Mouse (Mus musculus): ENCODE data around the gene Grin2b.

Grin2b gene

DNA sequence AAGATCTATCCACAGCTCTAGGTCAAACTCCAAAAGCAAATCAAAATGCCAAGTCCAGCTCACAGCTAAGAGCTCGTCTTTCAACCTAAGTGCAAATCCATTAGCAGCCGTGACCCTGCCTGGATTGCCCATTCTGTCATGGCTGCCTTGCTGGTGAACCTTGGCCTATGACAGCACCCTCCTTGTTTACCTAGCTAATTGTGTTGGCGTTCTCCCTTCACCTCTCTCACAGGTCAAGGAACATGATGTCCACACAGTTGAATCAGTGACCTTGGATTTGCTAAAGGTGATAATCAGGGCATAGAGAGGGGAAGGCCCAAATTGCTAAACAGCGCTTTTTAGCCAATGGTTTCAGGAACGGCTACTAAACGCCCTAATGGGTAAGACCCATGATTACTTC is 165.2 kb downstream of the Grin2b start:
- no peak for DNase-seq (ENCODE audit: low spot score)

DNA sequence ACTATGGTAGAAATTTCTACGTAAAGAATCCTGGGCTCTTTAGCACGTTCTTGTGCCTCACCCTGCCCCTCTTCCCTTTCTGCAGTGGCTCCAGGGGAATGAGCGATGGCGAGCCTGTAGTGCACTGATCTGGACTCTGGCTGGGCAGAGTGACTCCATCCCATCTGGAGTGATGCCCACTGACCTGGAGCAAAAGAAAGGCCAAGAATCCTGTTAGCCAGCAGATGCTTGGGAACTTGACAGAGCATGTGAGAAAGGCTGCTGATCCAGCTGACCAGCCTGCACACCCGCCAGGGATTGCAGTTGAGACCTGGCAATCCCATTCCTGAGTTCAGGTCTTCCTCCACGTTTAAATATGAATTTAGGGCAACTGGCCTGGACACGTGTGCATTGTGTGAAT is 178.6 kb downstream of the Grin2b start:
- DNase-seq (ENCODE audit: low spot score): peak; percentile 56

DNA sequence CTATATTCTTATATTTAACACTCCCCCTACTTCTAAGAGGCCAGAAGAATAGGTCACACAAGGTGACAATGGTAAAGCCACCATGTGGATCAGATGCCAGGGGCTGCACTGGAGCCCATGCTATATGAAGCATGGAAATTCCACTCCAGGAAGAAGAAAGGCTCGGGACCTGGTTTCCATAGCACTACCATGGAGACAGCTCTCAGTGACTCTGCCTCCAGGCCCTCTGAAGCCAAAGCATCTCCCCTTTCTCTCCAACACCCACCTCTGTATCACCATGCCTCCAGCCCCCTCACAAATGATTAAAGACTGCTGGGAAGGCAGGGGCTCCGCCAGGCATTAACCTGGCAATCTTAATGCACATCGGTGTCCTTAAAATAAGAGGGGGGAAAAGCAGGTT is 179.4 kb downstream of the Grin2b start:
- DNase-seq (ENCODE audit: low spot score): peak; percentile 40

DNA sequence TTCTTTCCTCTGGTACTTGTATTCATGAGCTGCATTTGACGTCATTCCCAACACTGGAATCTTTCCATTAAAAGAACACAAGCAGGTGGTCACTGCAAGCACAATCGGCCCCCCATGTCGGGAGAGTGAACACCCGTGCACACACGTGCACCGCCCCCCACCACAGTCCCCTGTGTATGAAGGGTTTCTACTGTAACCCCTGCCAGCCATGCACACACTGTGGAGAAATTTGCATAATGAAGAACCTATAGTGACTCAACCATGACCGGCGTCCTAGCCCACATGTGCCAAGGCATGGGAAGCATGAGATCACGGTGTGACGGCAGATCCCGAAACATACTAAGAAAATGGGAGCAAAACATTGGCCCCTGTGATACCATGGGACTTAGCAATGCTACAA is 179.9 kb downstream of the Grin2b start:
- no peak for DNase-seq (ENCODE audit: low spot score)

DNA sequence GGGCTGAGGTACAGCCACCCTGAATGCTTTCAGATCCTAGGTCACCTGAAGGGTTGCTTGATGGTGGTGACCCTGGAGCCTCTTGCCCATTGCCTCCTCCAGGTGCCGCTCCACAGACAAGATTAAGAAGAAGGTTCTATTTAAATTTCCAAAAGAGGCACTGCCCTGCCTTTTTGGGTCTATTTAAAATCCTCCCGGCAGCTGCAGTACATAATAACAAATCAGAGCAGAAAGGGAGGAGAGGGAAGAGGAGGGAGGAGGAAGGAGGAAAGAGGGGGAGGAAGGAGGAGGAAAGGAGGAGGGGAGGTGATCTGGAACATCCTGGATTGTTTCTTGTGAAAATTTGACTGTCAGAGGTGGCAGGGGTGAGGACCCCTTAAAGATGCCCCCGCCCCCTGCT is 197.2 kb downstream of the Grin2b start:
- no peak for DNase-seq (ENCODE audit: low spot score)

DNA sequence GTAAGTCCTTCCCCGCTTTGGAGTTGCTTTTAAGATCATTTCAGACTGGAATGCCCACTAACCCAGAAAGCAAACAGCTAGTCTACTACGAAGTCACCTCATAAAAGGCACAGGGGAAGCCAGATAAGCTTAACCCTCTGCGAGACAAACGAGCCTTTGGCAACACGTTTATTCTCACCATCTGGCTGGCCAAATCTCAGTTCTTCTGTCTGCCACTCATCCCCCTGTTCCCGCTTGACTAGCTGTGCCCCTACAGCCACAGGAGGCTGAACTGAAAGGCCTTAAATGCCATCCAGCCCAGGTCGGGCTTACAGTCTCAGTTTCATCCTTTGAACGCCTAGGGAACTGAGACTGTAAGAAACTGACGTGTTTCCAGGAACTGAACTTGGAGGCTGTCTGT is 200.8 kb downstream of the Grin2b start:
- DNase-seq (ENCODE audit: low spot score): no peak

DNA sequence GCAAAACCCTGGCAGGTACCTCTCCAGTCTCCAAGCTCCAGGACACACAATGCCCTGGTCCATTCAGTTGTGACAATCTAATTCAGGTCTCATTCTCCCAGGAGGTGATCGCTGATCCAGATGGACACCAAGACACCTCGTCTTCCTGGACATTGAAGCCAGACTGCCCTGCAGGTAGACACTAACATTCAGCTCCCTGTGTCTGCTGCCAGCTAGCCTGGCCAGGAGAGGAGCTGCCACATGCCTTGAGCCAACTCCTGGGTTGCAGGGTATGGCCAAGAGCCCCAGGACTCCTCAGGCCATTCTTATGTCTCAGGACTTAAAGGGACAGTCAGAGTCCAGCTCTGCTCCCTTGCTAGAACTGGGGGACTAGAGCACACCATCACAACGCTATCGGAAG is 201.8 kb downstream of the Grin2b start:
- no peak for DNase-seq (ENCODE audit: low spot score)

DNA sequence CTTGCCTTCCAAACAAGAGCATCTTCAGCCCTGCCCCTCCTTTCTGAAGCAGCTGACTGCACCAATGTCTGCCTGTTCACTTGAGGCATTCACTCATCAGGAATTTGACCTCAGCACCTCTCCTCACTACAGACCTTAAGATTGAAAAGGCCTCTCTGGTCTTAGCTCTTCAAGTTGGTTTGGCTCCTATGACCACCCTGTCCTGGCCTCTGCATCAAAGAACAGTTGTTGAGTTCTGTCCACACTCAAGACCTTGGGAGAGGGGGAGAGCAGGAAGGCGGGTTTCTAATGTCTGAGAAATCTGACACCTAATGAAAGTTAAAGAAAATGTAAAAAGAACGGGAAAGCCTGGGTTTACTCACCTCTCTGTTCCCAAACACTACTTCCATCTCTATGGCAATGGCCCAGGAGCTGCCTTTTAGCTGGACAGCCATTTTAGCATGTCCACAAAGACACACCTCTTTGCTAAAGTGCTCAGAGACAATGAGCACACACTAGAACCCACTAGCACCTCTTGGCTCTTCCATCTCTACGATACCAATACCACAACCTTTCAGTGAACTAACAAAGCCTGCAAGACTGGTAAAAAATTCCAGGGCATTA is 202.5 kb downstream of the Grin2b start:
- DNase-seq (ENCODE audit: low spot score): no peak

DNA sequence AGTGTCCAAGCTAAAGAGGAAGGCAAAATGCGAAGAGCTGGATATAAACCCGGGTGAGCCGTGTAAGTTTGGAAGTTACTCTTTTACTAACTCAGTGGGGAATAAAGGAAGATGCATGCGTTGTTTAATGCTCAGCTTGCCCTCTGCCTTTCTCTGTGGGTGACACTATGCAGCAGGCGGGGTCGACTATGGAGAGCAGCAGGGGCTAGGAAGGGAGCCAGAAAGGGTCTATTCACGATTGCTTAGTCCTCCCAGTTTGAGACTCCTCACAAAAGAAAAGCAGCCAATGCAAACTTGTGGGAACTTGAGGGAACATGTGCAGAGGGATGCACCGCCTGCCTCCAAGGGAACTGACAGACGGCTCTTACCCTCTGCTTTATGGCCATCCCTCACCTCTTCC is 211.5 kb downstream of the Grin2b start:
- no peak for DNase-seq (ENCODE audit: low spot score)

DNA sequence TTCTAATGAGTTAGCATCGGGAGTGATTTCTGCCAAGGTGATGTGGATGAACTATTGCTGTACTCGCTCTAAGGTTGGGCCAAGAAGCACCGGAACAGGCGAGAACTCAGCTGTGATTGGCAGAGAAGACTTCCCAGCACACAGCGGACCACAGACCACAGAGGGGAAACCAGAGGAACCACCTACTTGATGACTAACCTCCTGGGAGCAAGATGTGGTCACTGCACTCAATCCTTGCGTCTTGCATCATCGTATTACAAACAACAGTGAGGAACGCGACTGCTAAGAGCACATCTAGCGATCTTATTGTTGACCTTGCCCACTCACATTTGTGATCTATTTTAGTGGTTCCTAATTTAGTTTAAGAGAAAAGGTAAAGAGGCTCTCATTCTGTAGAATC is 213.7 kb downstream of the Grin2b start:
- no peak for DNase-seq (ENCODE audit: low spot score)

DNA sequence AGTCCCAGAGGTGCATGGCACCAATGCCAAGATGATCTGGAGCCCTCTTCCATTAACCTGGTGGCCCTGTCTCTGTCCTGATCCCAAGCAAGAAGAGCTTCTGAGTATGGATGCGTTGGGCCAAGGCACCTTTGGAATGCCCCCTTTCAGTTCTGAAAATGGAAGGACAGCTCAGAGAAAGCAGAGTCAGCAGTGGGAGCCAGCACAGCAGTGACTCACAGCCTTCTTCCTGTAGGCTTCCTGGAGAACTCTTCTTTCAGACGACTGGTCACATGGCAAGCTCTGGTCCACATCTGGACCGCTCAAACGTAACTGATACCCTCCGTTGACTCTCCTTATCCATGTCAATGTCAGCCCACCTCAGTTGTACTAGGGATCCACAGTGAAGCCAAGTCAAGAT is 221.6 kb downstream of the Grin2b start:
- no peak for DNase-seq (ENCODE audit: low spot score)

DNA sequence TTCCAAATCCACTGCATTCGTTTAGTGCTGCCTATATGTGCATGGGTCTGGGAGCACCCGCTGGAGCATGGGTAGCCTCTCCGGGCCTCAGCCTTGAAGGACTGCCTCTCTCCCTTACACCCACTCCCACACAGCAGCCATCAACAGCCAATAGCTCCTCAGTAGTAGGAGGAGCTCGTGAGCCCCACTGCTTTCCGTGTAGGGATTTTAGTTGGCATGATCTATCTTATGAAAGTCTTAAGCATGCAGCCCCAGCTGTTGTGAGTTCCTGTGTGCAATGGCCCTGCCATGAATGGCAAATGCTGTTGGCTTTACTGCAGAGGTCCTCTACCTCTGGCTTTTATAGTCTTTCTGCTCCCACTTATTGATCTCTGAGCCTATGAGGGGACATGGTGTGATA is 227.8 kb downstream of the Grin2b start:
- DNase-seq (ENCODE audit: low spot score): no peak

DNA sequence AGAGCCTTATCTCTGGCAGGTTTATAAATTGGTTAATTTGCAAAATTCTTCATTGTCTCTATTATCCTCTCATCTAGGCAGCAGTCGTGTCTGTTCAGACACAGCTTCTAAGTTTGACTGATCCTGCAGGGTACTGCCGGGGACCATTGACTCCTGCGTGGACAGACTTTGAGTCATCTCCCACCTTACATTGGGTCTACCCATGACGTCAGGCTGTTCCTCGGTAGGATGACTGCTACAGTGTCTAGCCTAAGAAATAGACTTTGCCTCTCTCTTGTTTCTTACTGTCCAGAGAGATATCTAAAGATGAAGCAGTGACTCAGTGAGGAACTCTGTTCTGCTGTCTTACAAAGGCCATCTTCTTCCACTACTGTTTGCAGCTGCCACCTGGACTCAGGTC is 229.0 kb downstream of the Grin2b start:
- no peak for DNase-seq (ENCODE audit: low spot score)

DNA sequence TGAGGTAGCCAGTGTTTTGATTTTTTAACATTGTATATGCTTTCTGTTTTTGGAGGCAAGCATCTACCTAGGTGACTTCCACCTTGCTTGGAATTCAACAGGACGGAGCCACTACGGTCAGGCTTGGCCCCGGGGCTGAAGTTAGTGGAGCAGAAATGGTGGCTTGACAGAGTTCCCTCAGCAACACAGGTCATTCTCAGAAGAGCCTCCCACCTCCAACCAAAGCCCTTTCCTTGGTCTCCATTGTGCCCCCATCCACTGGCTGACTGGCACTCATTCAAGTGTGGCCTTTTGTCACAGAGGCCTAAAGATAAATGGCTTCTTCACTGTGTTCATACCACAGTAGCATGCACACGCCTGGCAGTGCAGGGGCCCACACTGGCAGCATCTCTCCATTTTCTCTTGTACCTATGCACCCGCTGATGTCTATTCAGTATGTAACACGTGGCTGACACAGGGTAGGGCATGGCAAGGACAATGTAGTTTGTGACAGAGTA is 230.1 kb downstream of the Grin2b start:
- no peak for DNase-seq (ENCODE audit: low spot score)

DNA sequence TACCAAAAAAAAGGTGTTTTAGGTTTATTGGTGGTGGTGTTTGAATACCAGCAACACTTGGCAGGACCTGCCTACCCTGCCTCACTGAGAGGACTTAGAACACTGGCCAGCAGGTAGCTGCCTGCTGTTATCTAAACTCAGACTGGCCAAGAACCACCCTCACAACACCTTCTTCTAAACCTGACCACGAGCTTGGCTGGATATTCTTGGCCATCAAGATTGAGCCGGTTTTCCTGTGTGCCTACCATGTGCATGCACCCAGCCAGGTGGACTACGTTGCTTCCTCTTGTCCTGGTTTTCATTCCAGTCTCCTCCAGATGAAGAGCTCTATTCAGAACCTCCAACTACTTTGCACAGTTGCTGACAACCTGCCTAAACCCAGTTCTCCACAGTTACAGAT is 240.4 kb downstream of the Grin2b start:
- no peak for DNase-seq (ENCODE audit: low spot score)

DNA sequence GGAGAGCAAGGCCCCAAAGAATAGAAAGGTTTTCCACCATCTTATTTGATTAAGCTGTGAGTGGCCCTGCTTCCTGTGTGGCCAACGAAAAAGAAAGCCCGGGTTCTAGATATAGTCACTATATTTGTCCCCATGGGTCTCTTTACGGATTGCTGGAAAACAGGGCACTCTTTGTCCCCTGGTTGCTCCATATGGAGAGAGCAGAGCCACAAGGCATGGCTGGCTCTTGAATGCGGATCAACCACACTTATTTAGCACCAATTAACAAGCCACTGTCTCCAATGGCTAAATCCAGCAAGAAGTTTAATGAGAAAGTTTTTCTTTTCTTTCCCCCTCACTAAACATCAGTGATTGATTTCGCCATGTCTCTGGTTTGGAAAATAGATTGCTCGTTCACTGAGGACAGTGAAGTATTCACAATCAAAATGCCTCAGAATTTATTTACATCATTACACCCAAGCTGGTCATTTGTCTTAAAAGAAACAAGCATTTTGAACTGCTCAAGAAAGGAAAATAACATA is 240.9 kb downstream of the Grin2b start:
- peak; percentile 41 for DNase-seq (ENCODE audit: low spot score)

DNA sequence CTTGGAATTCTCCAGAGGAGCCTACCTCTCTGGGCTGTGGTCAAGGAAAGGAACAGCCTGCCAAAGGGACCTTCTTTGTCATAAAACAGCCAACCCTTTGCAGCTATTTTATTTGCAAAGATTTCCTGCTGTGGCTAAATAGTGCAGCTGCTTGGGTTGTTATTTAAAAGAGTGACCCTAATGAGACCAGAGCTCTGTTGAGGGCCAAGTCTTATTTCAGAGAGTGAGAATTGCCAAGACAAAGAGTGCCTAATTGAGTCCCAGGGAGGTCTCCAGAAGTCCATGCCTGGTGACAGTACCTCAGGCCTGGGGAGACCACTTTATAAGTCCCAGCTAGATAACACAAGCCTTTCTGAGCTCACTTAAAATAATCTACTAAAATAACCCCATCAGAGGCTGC is 255.6 kb downstream of the Grin2b start:
- no peak for DNase-seq (ENCODE audit: low spot score)

DNA sequence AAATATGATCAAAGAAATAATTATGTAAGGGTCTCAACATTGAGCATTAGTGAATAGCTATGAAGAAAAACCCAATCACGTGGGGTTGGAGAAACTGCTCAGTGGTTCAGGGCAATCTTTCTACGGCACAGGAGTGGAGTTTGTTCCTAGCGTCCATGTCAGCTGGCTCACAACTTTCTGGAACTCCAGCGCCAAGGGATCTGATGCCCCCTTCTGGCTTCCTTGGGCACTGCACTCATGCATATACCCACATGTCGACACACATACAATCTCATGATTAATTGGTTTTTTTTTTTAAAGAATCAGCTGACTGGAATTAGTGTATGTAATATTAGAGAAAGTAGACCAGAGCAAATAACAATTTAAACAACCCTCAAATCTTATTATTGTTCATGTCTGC is 258.7 kb downstream of the Grin2b start:
- no peak for DNase-seq (ENCODE audit: low spot score)

DNA sequence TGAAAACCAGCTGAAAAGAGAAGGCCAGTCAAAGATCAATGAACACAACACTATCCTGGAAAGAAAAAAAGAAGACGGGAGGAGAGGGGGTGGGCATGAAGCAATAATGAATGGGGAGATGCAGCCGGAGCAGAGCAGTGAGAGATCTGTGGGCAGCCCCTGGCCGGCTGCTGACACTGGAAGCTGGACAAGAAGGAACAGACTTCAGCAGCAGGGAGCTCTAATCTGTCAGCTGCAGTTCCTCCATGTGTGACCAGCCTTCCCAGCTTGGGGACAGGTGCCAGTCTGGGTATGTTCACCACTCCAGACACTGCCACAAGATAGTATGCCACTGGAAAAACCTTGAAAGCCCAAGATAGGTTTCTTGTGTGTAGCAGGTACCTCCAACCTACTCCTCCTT is 261.2 kb downstream of the Grin2b start:
- no peak for DNase-seq (ENCODE audit: low spot score)

DNA sequence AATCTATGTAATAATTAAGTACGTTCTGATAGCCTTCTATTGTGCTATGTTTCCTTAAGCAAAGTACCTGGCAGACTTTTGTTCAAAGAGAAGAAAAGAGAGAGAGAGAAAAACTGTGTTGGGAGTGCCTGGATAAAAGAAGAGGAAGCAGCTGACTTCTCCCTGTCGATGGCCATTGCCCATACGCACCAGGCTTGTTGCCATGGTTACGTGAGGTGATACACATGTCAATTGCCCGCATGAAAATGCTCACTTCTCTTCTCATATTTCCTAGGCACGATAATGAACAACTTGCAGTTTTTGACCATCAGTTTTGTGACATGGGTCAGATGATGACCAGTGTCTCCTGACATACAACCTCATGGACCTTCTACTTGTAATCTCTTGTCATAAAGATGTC is 262.2 kb downstream of the Grin2b start:
- no peak for DNase-seq (ENCODE audit: low spot score)

DNA sequence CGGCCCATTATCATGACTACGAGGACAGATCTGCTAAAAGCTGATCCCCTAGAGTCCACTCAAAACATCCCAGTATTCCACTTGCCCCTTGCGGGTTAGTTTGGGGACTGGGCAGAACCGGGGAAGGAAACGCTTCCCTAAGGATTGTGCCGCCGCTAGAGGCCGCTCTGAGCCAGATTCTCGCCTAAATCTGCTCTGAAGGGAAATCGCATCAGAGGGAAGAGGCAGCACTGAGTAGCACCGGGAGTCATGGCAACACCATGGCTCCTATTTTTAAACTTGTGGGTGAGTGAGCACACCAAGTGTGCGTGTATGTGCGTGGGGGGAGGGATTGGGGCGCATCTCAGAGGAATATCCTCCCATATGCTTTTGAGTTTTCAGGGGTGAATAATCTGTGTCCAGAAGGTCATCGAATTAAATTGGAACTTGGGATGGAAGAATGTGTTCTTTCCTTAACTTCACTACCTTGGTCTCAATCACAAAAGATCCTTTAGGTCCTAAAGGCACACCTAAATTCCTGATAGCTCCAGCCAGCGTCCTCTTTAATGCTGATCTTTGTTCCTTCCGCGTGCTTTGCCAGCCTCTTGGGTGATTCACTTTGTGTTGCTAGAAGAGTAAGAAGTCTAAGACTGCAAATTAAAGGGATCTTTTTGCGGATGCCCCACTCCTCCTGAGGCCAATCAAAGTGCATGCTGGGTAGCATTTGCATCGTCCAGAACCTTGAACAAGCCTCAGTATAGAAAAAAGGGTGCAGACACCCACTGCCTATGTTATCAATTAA is 265.6 kb downstream of the Grin2b start:
- peak; percentile 90 for DNase-seq (ENCODE audit: low spot score)

DNA sequence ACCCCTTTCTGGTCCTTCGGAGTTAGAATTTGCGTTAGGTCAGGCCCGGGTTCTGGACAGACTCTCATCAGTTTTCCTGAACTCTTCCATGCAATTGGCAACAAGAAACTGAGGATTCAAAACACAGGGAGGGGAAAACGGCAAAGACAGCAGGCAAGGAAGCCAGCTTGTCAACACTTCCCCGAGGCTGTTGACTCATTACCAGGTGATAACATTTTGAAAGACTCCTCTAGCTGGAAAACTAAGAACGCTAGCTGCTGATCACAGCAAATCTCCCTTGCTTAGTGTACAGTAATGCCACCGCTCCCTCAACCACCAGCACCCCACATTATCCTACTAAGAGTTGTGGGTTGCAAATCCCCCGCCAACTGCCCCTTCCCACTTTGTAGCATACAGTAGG is 266.2 kb downstream of the Grin2b start:
- no peak for DNase-seq (ENCODE audit: low spot score)

DNA sequence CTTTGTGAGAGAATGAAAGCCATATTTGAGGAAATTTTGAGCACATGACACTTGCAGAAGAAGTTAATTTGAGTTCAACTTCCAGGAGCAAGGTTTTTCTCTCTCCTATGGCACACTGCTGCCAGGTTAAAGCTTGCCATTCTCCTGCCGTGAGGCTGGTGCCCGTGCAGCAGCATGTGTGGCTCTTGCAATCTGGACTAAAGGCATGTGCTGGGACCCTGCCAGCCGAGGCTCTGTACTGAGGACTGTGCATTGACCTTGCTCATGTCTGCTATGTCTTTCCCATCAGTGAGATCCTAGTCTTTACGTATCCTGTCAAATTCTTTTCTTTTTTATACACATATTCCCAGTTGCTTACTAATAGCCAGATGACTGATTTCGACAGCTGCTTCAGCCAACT is 268.9 kb downstream of the Grin2b start:
- no peak for DNase-seq (ENCODE audit: low spot score)

DNA sequence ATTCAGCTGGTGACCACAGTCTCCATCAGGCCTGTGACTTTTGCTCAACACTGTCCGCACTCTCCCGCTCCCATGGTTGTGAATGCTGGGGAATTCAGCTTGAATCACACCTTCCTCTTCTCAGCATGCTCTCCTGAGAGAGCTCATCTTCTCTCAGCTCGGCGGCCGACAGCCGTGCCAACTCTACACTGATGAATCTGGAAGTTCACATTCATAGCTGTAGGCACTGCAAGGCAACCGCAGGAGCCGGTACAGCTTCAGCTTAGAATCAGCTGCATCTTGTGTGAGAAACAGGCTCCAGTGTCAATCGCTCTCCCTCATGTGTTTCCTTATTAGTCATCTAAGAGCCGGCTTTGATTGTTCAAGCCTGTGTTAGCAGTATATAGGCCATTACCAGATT is 272.9 kb downstream of the Grin2b start:
- DNase-seq (ENCODE audit: low spot score): no peak

Measured in retina, embryonic 14.5 days (tissue).